Mouse (Mus musculus) neural tube, embryonic 15.5 days (tissue): Measurements from ENCODE around the gene Prss53. TPM values are rescaled to one million over a fixed set of nuclear protein-coding genes. Genes with fewer than 3 reads are reported as not detected.

ENCODE experiments used
- ATAC-seq: fragments of 200-750 bp; cut with Nextera tagmentation; 2 replicates; pipeline ENCODE4 v1.8.0; 2017; ENCODE audit warnings: mild to moderate bottlenecking, moderate TSS enrichment, moderate library complexity; ENCODE audit not compliant: low FRiP score
- H3K27ac ChIP-seq: fragments of 300-500 bp; sonication (generic); replicated peaks from 2 replicates; pipeline ENCODE4 v1.5.1; 2015; ENCODE audit warnings: mild to moderate bottlenecking, inconsistent platforms
- H3K27me3 ChIP-seq: fragments of 300-500 bp; sonication (generic); replicated peaks from 2 replicates; pipeline ENCODE4 v1.6.1; 2015; ENCODE audit warnings: inconsistent platforms
- H3K36me3 ChIP-seq: fragments of 300-500 bp; sonication (generic); 2 replicates; pipeline ENCODE4 v1.6.1; 2015; ENCODE audit warnings: inconsistent platforms
- H3K4me1 ChIP-seq: fragments of 300-500 bp; sonication (generic); 2 replicates; pipeline ENCODE4 v1.6.1; 2015; ENCODE audit warnings: inconsistent platforms
- H3K4me2 ChIP-seq: fragments of 300-500 bp; sonication (generic); 2 replicates; pipeline ENCODE4 v1.6.1; 2015; ENCODE audit warnings: inconsistent platforms, mild to moderate bottlenecking, moderate library complexity
- H3K4me3 ChIP-seq: fragments of 300-500 bp; sonication (generic); replicated peaks from 2 replicates; pipeline ENCODE4 v1.5.1; 2015; ENCODE audit warnings: mild to moderate bottlenecking, inconsistent platforms
- H3K9ac ChIP-seq: fragments of 300-500 bp; sonication (generic); replicated peaks from 2 replicates; pipeline ENCODE4 v1.6.1; 2015; ENCODE audit warnings: mild to moderate bottlenecking, inconsistent platforms
- H3K9me3 ChIP-seq: fragments of 300-500 bp; sonication (generic); replicated peaks from 2 replicates; pipeline ENCODE4 v1.6.1; 2016; ENCODE audit warnings: inconsistent platforms
- WGBS: fragments of 180-500 bp; shearing (Covaris S2); methylation state at CpG from one replicate; pipeline ENCODE4 v1.1.7; 2015; ENCODE audit warnings: mixed read lengths; 5-methylcytosine and 5-hydroxymethylcytosine counted together
- polyA plus RNA-seq: library from polyadenylated mRNA; unstranded; fragments of >200 nt; fragmentation: Nextera tagmentation; extraction: Ambion mirVana; gene quantifications from 2 replicates; pipeline ENCODE4 v1.2.1, GENCODE M21; 2015

The Prss53 gene
- polyA plus RNA-seq, 1 experiment from 2014 or later: 1.1 TPM

- Histone ChIP-seq H3K27me3 (no peaks in the 10 kb centered on the region), H3K4me1 (peaks cover 13% of the 10 kb centered on the region)
- 95% methylated on average over 5 of the region's 5 CpGs for whole genome bisulfite sequencing
These were observed 53.3 kb downstream of the Prss53 start for GRCm38 (mm10) chr7:127837473-127837872.

More at GRCm38 (mm10) chr7:127837473-127837872, 53.3 kb downstream of the Prss53 start:
- no peaks in the 10 kb centered on the region for H3K9me3 ChIP-seq
- no peak overlapping the region for H3K9ac ChIP-seq
- H3K36me3 ChIP-seq: no peaks in the 10 kb centered on the region
- H3K4me3 ChIP-seq: no peak overlapping the region
- ATAC-seq: no peak
- no peak overlapping the region for H3K27ac ChIP-seq
- no peak overlapping the region for H3K4me2 ChIP-seq

Other genes with a start within 250 kb of the Prss53 start
- 49.5 and 62.9 TPM in 2 replicates for gene Bcl7c, start 182.0 kb downstream of the Prss53 start, polyA plus RNA-seq
- gene Ctf1, start 178.2 kb downstream of the Prss53 start, polyA plus RNA-seq: 3.6 and 6.2 TPM in 2 replicates
- gene Ctf2, start 158.8 kb downstream of the Prss53 start, polyA plus RNA-seq: 0.09 and 0.13 TPM in 2 replicates
- gene Fbxl19, start 146.4 kb downstream of the Prss53 start, polyA plus RNA-seq: 6.9 and 8.7 TPM in 2 replicates
- 8.6 and 13.5 TPM in 2 replicates for gene Orai3, start 121.2 kb downstream of the Prss53 start, polyA plus RNA-seq
- 17.8 and 19.5 TPM in 2 replicates for gene Setd1a, start 114.3 kb downstream of the Prss53 start, polyA plus RNA-seq
- gene Gm49388, start 105.4 kb downstream of the Prss53 start, polyA plus RNA-seq: not detected in 2 replicates
- 9.8 and 11.6 TPM in 2 replicates for gene Hsd3b7, start 90.4 kb downstream of the Prss53 start, polyA plus RNA-seq
- 20.2 and 25.4 TPM in 2 replicates for gene Stx4a, start 66.7 kb downstream of the Prss53 start, polyA plus RNA-seq
- 66.0 and 70.8 TPM in 2 replicates for gene Stx1b, start 66.4 kb downstream of the Prss53 start, polyA plus RNA-seq
- 7.0 and 8.6 TPM in 2 replicates for gene Zfp646, start 14.7 kb downstream of the Prss53 start, polyA plus RNA-seq
- gene Zfp668, start 14.1 kb downstream of the Prss53 start, polyA plus RNA-seq: 28.9 and 30.4 TPM in 2 replicates
- gene Gm21974, start 4.5 kb upstream of the Prss53 start, polyA plus RNA-seq: not detected in 2 replicates
- 86.2 and 96.0 TPM in 2 replicates for gene Vkorc1, start 4.6 kb upstream of the Prss53 start, polyA plus RNA-seq
- 58.2 and 66.7 TPM in 2 replicates for gene Bckdk, start 13.1 kb upstream of the Prss53 start, polyA plus RNA-seq
- gene Kat8, start 21.5 kb upstream of the Prss53 start, polyA plus RNA-seq: 41.3 and 46.1 TPM in 2 replicates
- gene Prss8, start 39.1 kb upstream of the Prss53 start, polyA plus RNA-seq: 0.40 and 5.1 TPM in 2 replicates
- 13.9 and 16.2 TPM in 2 replicates for gene Prss36, start 55.8 kb upstream of the Prss53 start, polyA plus RNA-seq
- 357 and 362 TPM in 2 replicates for gene Fus, start 76.5 kb upstream of the Prss53 start, polyA plus RNA-seq
- gene Pycard, start 102.9 kb upstream of the Prss53 start, polyA plus RNA-seq: 8.0 and 46.9 TPM in 2 replicates
- 0.31 and 0.40 TPM in 2 replicates for gene Trim72, start 113.0 kb upstream of the Prss53 start, polyA plus RNA-seq
- gene Itgam, start 171.7 kb upstream of the Prss53 start, polyA plus RNA-seq: 1.2 and 1.7 TPM in 2 replicates
- not detected in 2 replicates for gene Gm49368, start 171.7 kb upstream of the Prss53 start, polyA plus RNA-seq
- 0.08 and 0.19 TPM in 2 replicates for gene Itgax, start 238.6 kb upstream of the Prss53 start, polyA plus RNA-seq